Mouse (Mus musculus): ENCODE results near the gene Ifi47. TPM values are rescaled to one million over a fixed set of nuclear protein-coding genes. Genes with fewer than 3 reads are reported as not detected.

Ifi47 gene
- total RNA-seq, 2 experiments from 2014 or later = 0.31 to 0.65 TPM

Other genes with a start within 250 kb of the Ifi47 start
- 1 to 10 TPM; 1.4 to 1.9 TPM for gene Gm12184, start 249.9 kb upstream of the Ifi47 start, total RNA-seq (2021)
- 1 to 10 TPM; 4.2 to 5.2 TPM for gene Irgm1, start 204.9 kb upstream of the Ifi47 start, total RNA-seq (2021)
- gene Gm5431, start 174.4 kb upstream of the Ifi47 start, total RNA-seq (2021) = under 1 TPM; 0.39 to 0.41 TPM
- gene Psme2b, start 130.4 kb upstream of the Ifi47 start, total RNA-seq (2021) = 1 to 10 TPM in 1 of 2 experiments, under 1 TPM in 1; 0.81 to 1.2 TPM
- gene Olfr56, start 97.7 kb upstream of the Ifi47 start, total RNA-seq (2021) = not detected
- 1 to 10 TPM in 1 of 2 experiments, under 1 TPM in 1; 0.52 to 1.6 TPM for gene 9930111J21Rik1, start 97.2 kb upstream of the Ifi47 start, total RNA-seq (2021)
- not detected for gene Gm12185, start 84.4 kb upstream of the Ifi47 start, total RNA-seq (2021)
- gene Tgtp1, start 82.4 kb upstream of the Ifi47 start, total RNA-seq (2021) = under 1 TPM in 1 of 2 experiments, not detected in 1; 0.30 TPM
- 1 to 10 TPM in 1 of 2 experiments, under 1 TPM in 1; 0.91 to 1.4 TPM for gene 9930111J21Rik2, start 25.3 kb upstream of the Ifi47 start, total RNA-seq (2021)
- gene Tgtp2, start 12.4 kb upstream of the Ifi47 start, total RNA-seq (2021) = not detected
- gene Olfr1396, start 38.3 kb downstream of the Ifi47 start, total RNA-seq (2021) = not detected
- gene Olfr1395, start 65.7 kb downstream of the Ifi47 start, total RNA-seq (2021) = not detected
- gene Olfr1394, start 77.8 kb downstream of the Ifi47 start, total RNA-seq (2021) = not detected
- gene Btnl9, start 110.6 kb downstream of the Ifi47 start, total RNA-seq (2021) = under 1 TPM in 1 of 2 experiments, not detected in 1; 0.07 TPM
- gene Zfp62, start 126.7 kb downstream of the Ifi47 start, total RNA-seq (2021) = 10 to 100 TPM; 28.2 to 35.5 TPM
- gene Mgat1, start 167.6 kb downstream of the Ifi47 start, total RNA-seq (2021) = 10 to 100 TPM; 48.7 to 50.9 TPM
- under 1 TPM; 0.14 to 0.26 TPM for gene Olfr1393, start 201.7 kb downstream of the Ifi47 start, total RNA-seq (2021)
- not detected for gene Olfr1392, start 208.7 kb downstream of the Ifi47 start, total RNA-seq (2021)
- not detected for gene Olfr10, start 228.2 kb downstream of the Ifi47 start, total RNA-seq (2021)
- gene Olfr1391, start 246.2 kb downstream of the Ifi47 start, total RNA-seq (2021) = not detected